Mouse (Mus musculus): ENCODE data around the gene Bnipl. TPM values are rescaled to one million over a fixed set of nuclear protein-coding genes. Genes with fewer than 3 reads are reported as not detected.

Bnipl gene
- polyA plus RNA-seq, 1 experiment from 2014 or later = not detected

DNA sequence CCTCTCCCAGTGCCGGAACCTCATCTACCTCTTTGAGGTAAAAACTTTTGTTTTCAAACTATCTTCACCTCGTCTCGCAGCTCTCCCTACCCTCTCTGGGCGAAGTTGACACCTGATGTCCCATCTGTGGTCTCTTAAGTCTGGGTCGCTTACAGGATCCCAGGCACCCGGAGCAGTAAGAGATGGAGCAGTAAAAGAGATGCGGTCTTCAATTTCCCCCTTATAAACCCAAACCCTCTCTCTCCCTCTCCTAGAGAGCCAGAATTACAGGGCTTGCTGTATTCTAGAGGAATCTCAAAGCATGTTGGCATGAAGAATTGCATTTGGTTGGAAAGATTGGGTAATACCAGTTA is 32.6 kb upstream of the Bnipl start:
- H3K27ac ChIP-seq (ENCODE audit: low read depth, low read length) = peak overlapping the region; percentile 98
- H3K4me3 ChIP-seq (ENCODE audit: low read depth, low read length) = peak overlapping the region; percentile 84
- peaks cover 9% of the 10 kb centered on the region for H3K36me3 ChIP-seq (ENCODE audit: control insufficient read depth, insufficient read depth, low read length)
- ATAC-seq (replicated peaks; ENCODE audit: insufficient number of reproducible peaks, low FRiP score, low TSS enrichment) = no peak
- H3K27me3 ChIP-seq (ENCODE audit: control insufficient read depth, insufficient read depth, low read length) = no peaks in the 10 kb centered on the region
- no peaks in the 10 kb centered on the region for H3K9me3 ChIP-seq (replicated peaks; ENCODE audit: control insufficient read depth, low read length)
- H3K9ac ChIP-seq (ENCODE audit: low read depth, low read length) = peak overlapping the region; percentile 93
- H3K4me2 ChIP-seq = peak overlapping the region; percentile 81
- peaks cover 9% of the 10 kb centered on the region for H3K4me1 ChIP-seq (ENCODE audit: control insufficient read depth, insufficient read depth, low read length)
- 1% methylated on average over 7 of the region's 7 CpGs for WGBS (ENCODE audit: insufficient replicate concordance)

DNA sequence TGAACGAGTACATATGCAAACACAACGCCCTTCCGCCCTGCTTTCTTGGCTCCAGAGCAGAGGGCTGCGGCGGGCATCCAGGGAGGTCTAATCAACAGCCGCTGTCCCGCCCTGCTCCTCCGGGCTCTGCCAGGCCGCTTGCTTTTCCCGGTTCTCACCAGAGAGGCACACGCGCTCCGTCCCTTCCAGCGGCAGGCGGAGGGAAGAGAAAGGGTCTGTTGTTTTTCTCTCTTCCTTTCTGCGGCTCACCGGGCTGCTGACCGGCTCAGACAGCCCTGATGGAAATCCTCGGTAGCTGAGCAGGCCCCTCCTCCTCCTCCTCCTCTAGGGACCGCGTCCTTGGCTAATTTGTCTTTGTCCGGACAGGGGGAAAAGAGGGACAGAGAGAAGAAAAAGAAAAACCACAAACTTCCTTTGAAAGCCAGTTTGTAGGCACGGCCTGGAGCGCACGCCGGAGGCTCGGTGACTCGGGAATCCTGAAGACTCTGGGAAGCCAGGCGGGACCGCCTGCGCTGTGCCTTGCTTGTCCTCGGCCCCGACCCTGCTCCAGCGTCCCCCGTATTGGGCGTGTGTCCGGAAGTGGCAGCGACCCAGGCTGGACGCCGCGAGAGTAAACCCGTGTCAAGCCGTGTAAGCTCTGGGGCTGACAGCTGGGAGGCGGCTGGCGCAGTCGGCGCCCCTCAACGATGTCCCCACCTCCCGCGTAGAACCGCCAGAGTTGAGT is 32.0 kb upstream of the Bnipl start:
- Histone ChIP-seq H3K4me3 (ENCODE audit: low read depth, low read length) (peak overlapping the region; percentile 84), H3K4me1 (ENCODE audit: control insufficient read depth, insufficient read depth, low read length) (peaks cover 9% of the 10 kb centered on the region)
- under 1% methylated on average over 51 of the region's 51 CpGs for whole genome bisulfite sequencing (ENCODE audit: insufficient replicate concordance)

GRCm38 (mm10) chr3:95282381-95282864 is 31.4 kb upstream of the Bnipl start:
- H3K27ac ChIP-seq (ENCODE audit: low read depth, low read length) = peak overlapping the region; percentile 98
- H3K4me3 ChIP-seq (ENCODE audit: low read depth, low read length) = peak overlapping the region; percentile 84
- peak overlapping the region; percentile 93 for H3K9ac ChIP-seq (ENCODE audit: low read depth, low read length)
- ATAC-seq (replicated peaks; ENCODE audit: insufficient number of reproducible peaks, low FRiP score, low TSS enrichment) = no peak
- H3K27me3 ChIP-seq (ENCODE audit: control insufficient read depth, insufficient read depth, low read length) = no peaks in the 10 kb centered on the region
- H3K36me3 ChIP-seq (ENCODE audit: control insufficient read depth, insufficient read depth, low read length) = no peaks in the 10 kb centered on the region
- no peaks in the 10 kb centered on the region for H3K9me3 ChIP-seq (replicated peaks; ENCODE audit: control insufficient read depth, low read length)
- peaks cover 9% of the 10 kb centered on the region for H3K4me1 ChIP-seq (ENCODE audit: control insufficient read depth, insufficient read depth, low read length)
- WGBS (ENCODE audit: insufficient replicate concordance) = under 1% methylated on average over 11 of the region's 11 CpGs
- peak overlapping the region; percentile 81 for H3K4me2 ChIP-seq

More for the DNA sequence above, 32.0 kb upstream of the Bnipl start:
- peak; percentile 68 for ATAC-seq (replicated peaks; ENCODE audit: insufficient number of reproducible peaks, low FRiP score, low TSS enrichment)
- Histone ChIP-seq H3K27ac (ENCODE audit: low read depth, low read length) (peak overlapping the region; percentile 98), H3K9ac (ENCODE audit: low read depth, low read length) (peak overlapping the region; percentile 93), H3K9me3 (replicated peaks; ENCODE audit: control insufficient read depth, low read length) (no peaks in the 10 kb centered on the region), H3K36me3 (ENCODE audit: control insufficient read depth, insufficient read depth, low read length) (peaks cover 3% of the 10 kb centered on the region; the same call in 1 of the 2 replicates), H3K4me2 (peak overlapping the region; percentile 81), H3K27me3 (ENCODE audit: control insufficient read depth, insufficient read depth, low read length) (no peaks in the 10 kb centered on the region)

DNA sequence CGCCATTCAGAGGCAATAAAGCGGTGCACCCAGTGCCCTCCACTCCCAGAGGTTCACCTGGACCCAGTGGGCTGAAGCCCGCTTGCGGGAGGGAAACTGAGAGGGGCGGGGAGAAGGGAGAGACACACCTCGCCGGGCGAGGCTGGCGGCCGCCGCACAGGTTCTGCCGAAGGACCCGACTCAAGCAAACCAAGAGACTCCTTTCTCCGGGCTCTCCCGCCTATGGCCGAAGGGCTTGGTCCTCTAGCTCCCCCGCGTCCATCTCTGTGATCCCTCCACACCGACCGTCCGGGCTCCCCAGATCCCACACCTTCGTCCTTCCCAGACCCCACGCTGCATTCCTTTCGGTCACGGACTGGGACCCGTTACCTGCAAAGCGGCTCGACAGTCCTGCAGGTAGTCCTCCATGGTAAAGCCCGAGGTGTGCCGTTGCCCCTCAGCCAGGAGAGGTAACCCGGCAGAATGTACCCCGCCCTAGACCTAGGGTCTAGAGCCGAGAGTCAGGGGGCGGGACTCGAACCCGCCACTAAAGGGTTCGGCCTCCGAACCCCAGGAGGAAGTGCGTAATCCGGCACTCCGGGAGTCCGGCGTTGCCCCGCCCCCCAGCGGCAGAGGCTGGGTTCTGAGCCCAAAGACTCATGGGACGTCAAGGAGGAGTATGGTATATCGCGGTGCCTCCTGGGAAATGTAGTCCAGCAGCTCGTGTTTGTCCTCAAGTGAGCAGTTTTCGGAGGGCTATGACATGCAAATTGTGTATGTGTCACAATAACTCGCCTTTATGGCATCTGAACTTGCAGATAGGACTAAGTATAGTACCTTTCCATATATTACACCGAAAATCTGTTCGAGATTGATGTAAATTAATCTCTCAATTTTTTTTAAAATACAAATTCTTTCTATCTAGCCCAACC is 30.5 kb upstream of the Bnipl start, which contains the start of the genes Mindy1 and Prune1:
Mindy1 (plus strand) TSS at position 130 of the 911 bp plus-strand sequence.
Prune1 (minus strand) TSS at position 861 of the 911 bp plus-strand sequence.
- Histone ChIP-seq H3K36me3 (ENCODE audit: control insufficient read depth, insufficient read depth, low read length) (no peaks in the 10 kb centered on the region), H3K9ac (ENCODE audit: low read depth, low read length) (peak within 1 kb of the TSS; percentile 96), H3K27ac (ENCODE audit: low read depth, low read length) (peak within 1 kb of the TSS; percentile 98), H3K4me2 (peak within 1 kb of the TSS; percentile 81), H3K4me3 (ENCODE audit: low read depth, low read length) (peak within 1 kb of the TSS; percentile 84), H3K27me3 (ENCODE audit: control insufficient read depth, insufficient read depth, low read length) (no peaks in the 10 kb centered on the region), H3K9me3 (replicated peaks; ENCODE audit: control insufficient read depth, low read length) (no peaks in the 10 kb centered on the region), H3K4me1 (ENCODE audit: control insufficient read depth, insufficient read depth, low read length) (peaks cover 9% of the 10 kb centered on the region)
- WGBS (ENCODE audit: insufficient replicate concordance) = under 1% methylated on average over 53 of the region's 53 CpGs
- peak; percentile 87 for ATAC-seq (replicated peaks; ENCODE audit: insufficient number of reproducible peaks, low FRiP score, low TSS enrichment)

GRCm38 (mm10) chr3:95280747-95281146 is 29.8 kb upstream of the Bnipl start:
- peak overlapping the region; percentile 84 for H3K27ac ChIP-seq (ENCODE audit: low read depth, low read length)
- ATAC-seq (replicated peaks; ENCODE audit: insufficient number of reproducible peaks, low FRiP score, low TSS enrichment) = no peak
- H3K9me3 ChIP-seq (replicated peaks; ENCODE audit: control insufficient read depth, low read length) = no peaks in the 10 kb centered on the region
- H3K4me3 ChIP-seq (ENCODE audit: low read depth, low read length) = peak overlapping the region; percentile 84
- peak overlapping the region; percentile 81 for H3K4me2 ChIP-seq
- no peaks in the 10 kb centered on the region for H3K36me3 ChIP-seq (ENCODE audit: control insufficient read depth, insufficient read depth, low read length)
- peaks cover 9% of the 10 kb centered on the region for H3K4me1 ChIP-seq (ENCODE audit: control insufficient read depth, insufficient read depth, low read length)
- H3K9ac ChIP-seq (ENCODE audit: low read depth, low read length) = peak overlapping the region; percentile 96
- H3K27me3 ChIP-seq (ENCODE audit: control insufficient read depth, insufficient read depth, low read length) = no peaks in the 10 kb centered on the region
- WGBS (ENCODE audit: insufficient replicate concordance) = 11% methylated on average over 8 of the region's 8 CpGs

DNA sequence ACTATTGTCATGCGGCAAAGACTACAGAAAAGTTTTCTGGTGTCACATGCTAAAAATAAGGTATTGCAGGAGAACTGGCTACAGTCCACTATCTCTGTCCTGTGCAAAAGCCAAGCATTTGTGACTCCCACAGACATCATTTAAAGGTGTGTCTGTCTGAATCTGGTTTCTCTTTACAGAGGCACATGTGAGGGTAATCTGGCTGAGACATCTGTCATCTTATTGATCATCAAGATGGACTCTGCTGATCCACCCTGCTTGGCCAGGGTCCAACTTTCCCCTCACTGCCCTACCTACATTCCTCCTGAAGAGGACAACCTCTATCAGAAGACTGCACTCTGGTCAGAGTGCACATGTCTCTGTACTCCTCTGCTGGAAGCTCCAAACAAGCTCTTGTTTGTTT is 26.2 kb upstream of the Bnipl start:
- no peak overlapping the region for H3K4me2 ChIP-seq
- no peak overlapping the region for H3K4me3 ChIP-seq (ENCODE audit: low read depth, low read length)
- 0 out of 2 replicates have a peak overlapping the region, but pooled peaks have one; percentile 39 for H3K9ac ChIP-seq (ENCODE audit: low read depth, low read length)
- no peaks in the 10 kb centered on the region for H3K27me3 ChIP-seq (ENCODE audit: control insufficient read depth, insufficient read depth, low read length)
- no peak for ATAC-seq (replicated peaks; ENCODE audit: insufficient number of reproducible peaks, low FRiP score, low TSS enrichment)
- H3K9me3 ChIP-seq (replicated peaks; ENCODE audit: control insufficient read depth, low read length) = no peaks in the 10 kb centered on the region
- no peak overlapping the region for H3K27ac ChIP-seq (ENCODE audit: low read depth, low read length)
- no peaks in the 10 kb centered on the region; the same call in 1 of the 2 replicates for H3K36me3 ChIP-seq (ENCODE audit: control insufficient read depth, insufficient read depth, low read length)
- peaks cover 3% of the 10 kb centered on the region; the same call in 1 of the 2 replicates for H3K4me1 ChIP-seq (ENCODE audit: control insufficient read depth, insufficient read depth, low read length)
- WGBS (ENCODE audit: insufficient replicate concordance) = 60% methylated on average over 1 of the region's 1 CpGs

GRCm38 (mm10) chr3:95276428-95276934 is 25.5 kb upstream of the Bnipl start:
- peaks cover 3% of the 10 kb centered on the region; the same call in 1 of the 2 replicates for H3K4me1 ChIP-seq (ENCODE audit: control insufficient read depth, insufficient read depth, low read length)
- no peaks in the 10 kb centered on the region for H3K9me3 ChIP-seq (replicated peaks; ENCODE audit: control insufficient read depth, low read length)
- no peak overlapping the region; the same call in 1 of the 2 replicates for H3K27ac ChIP-seq (ENCODE audit: low read depth, low read length)
- H3K36me3 ChIP-seq (ENCODE audit: control insufficient read depth, insufficient read depth, low read length) = no peaks in the 10 kb centered on the region; the same call in 1 of the 2 replicates
- no peak overlapping the region for H3K9ac ChIP-seq (ENCODE audit: low read depth, low read length)
- H3K27me3 ChIP-seq (ENCODE audit: control insufficient read depth, insufficient read depth, low read length) = no peaks in the 10 kb centered on the region
- ATAC-seq (replicated peaks; ENCODE audit: insufficient number of reproducible peaks, low FRiP score, low TSS enrichment) = no peak
- no peak overlapping the region for H3K4me3 ChIP-seq (ENCODE audit: low read depth, low read length)
- WGBS (ENCODE audit: insufficient replicate concordance) = 61% methylated on average over 5 of the region's 5 CpGs
- no peak overlapping the region for H3K4me2 ChIP-seq

DNA sequence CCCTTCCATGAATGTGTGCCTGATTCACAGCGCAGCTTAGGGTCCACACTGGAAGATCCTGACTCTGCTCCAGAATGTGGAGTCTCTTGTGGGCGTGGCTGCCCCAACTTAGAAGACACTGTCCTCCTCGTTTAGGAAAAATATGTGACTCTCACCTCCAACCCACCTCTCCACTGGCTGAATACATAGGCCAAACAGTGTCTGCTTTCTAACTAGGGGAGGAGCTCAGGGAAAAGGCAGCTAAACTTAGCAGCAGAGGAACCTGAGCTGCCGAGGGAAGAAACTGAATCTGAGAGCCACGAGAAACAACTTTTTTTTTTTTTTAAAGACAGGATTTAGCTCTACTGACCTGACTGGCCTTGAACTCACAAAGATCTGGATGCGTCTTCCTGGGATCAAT is 24.2 kb upstream of the Bnipl start:
- peak overlapping the region; percentile 15; the same call in 1 of the 2 replicates for H3K27ac ChIP-seq (ENCODE audit: low read depth, low read length)
- H3K4me1 ChIP-seq (ENCODE audit: control insufficient read depth, insufficient read depth, low read length) = no peaks in the 10 kb centered on the region
- no peaks in the 10 kb centered on the region; the same call in 1 of the 2 replicates for H3K36me3 ChIP-seq (ENCODE audit: control insufficient read depth, insufficient read depth, low read length)
- no peak for ATAC-seq (replicated peaks; ENCODE audit: insufficient number of reproducible peaks, low FRiP score, low TSS enrichment)
- no peak overlapping the region for H3K9ac ChIP-seq (ENCODE audit: low read depth, low read length)
- no peak overlapping the region for H3K4me3 ChIP-seq (ENCODE audit: low read depth, low read length)
- H3K27me3 ChIP-seq (ENCODE audit: control insufficient read depth, insufficient read depth, low read length) = no peaks in the 10 kb centered on the region
- H3K4me2 ChIP-seq = no peak overlapping the region
- 66% methylated on average over 6 of the region's 6 CpGs for WGBS (ENCODE audit: insufficient replicate concordance)
- no peaks in the 10 kb centered on the region for H3K9me3 ChIP-seq (replicated peaks; ENCODE audit: control insufficient read depth, low read length)
